Mouse (Mus musculus): Measurements from ENCODE around the gene Ccdc182.

The Ccdc182 gene

DNA sequence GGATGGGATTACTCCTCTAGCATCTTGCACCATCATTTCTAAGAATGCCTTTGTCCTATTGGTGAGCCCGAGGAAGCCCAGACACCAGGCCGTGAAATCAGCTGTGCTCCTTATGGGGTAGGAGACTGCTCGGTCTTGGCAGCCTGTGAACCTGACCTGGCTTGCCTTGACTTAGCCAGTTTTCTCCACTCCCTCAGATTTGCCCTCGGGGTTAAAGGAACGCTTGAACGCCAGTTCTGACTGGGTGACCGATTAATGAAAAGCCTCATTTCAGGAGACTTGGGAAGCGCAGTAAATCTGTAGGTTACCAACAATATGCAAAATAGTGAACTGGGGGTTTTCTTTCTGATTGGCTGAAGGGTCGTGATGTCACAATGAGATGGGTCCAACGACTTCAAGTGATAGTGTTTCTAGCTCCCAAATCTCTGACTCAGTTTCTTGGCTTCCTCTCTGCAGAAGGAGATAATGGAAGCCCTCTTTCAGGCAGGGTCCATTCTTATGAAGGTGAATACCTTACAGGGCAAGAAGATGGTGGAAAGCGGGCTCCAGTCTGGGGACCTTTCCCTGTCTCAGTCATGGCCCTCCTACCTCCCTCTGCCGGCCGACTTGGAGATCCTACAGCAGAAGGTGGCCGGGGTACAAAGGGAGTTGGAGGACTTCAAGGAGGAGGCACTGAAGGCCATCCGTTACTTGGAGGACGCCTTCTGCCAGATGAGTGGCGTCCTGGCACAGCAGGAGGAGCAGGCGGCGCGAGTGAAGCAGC, at the start of gene Ccdc182:
Ccdc182 (plus strand) TSS at position 428 of the 763 bp plus-strand sequence.
- DNase-seq (ENCODE audit: low read depth), result no peak

DNA sequence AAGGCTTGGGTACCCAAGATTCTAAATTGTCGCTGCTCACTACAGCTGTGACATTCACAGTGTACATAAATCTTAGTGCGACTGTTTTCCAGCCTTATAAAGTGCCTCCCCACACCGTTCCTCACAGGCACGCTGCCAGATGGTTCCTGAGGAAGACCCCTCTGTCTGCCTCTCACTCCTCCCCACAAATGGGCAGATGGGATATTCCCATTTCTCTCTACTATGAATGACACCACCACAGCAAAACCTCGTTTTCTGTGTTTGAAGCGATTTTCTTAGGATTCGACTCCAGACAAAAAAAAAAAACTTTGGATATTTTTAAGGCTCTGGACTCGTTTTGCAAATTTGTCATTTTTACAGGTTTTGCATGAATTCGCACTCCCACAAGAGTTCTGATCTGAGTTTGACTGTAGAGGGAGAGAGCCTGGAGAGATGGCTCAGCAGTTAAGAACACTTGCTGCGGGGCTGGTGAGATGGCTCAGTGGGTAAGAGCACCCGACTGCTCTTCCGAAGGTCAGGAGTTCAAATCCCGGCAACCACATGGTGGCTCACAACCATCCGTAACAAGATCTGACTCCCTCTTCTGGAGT, 48.2 kb upstream of the Ccdc182 start:
- no peak for DNase-seq (ENCODE audit: low read depth)

DNA sequence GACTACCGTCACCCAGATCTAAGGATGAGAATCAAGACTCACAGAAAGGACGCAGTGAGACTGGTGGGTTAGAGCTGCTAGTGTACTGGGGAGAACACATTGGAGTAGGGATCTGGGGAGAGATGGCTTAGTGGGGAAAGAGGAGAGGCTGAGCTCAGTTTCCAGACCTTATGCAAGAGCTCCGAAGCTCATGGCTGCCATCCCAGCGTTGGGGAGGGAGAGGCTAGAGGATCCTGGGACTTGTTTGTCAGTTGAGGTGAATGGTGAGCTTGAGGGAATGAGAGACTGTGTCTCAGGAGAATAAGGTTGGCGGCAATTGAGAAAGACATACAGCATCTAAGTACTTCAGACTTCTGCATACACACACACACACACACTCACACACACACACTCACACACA, 45.2 kb upstream of the Ccdc182 start:
- DNase-seq (ENCODE audit: low read depth), result peak; percentile 66

DNA sequence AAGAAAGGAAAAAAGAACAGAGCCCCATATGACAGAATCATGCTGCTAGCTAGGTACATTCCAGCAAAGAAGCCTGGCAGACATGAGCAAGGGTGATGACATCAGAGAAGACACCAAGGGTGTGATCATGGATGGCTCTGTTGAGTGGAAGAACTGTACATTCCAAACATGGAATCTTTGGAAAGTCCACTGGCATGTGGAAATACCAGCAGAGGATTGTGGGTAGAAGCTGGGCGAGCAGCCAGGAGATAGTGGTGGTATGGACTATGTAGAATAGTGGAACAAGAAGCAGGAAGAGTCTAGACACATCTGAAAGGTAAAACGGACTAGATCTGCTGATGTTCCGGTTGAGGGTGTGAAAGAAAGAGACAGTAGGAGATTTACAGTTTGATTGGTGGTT, 43.3 kb upstream of the Ccdc182 start:
- DNase-seq (ENCODE audit: low read depth), result peak; percentile 85

DNA sequence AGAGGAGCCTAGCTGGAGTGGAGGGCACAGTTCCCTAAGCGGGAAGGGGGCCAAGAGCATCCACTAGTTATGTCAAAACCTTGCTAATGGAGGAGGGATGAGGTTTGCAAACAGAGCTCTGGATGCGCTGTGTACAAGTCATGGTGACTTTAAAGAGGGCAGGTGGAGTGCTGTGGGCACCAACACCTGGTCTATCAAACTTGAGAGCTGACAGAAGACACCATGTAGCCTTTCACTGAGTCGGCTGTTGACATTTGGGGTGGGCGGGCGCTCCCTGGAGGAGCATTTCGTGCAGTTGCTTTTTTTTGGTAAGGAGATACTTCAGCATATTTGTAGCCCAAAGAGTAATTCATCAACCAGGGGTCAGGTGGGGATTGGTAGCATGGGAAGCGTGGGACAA, 42.6 kb upstream of the Ccdc182 start:
- no peak for DNase-seq (ENCODE audit: low read depth)

DNA sequence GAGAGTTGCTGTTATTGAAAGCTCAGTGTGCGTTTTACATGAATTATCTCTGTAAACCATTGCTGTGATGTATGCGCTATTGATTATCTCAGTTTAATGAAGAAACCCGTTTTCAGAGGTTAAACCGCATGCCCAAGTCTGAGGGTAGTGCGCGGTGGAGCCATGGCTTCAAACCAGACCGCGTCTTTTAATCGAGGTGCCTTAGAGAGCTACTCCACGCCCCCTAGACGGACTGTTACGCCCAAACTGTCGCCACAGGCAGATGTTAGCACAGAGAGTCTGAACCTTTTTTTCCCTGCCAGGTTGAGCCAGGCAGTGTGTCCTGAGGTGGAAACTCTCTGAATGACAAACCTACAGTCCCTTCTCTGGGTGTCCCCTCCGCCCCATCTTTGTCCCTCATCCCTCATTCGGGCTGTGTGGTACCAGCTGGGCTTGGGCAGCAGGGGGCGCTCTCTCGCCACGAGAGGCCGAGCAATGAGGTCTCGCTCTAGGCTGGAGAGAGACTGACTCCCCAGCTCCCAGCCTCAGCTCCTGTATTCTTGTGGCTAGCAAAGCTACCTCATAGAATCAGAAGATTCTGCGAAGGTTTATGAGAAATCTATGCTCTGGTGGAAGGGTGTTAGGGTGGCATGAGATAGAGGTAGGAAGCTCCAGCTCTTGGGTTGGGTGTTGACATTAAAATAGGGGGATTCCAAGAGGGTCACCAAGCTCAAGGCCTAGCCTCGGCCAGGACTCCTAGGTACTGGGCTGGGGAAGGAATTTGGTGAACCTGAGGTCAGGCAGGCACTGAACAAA, 41.7 kb upstream of the Ccdc182 start:
- peak; percentile 85 for DNase-seq (ENCODE audit: low read depth)

DNA sequence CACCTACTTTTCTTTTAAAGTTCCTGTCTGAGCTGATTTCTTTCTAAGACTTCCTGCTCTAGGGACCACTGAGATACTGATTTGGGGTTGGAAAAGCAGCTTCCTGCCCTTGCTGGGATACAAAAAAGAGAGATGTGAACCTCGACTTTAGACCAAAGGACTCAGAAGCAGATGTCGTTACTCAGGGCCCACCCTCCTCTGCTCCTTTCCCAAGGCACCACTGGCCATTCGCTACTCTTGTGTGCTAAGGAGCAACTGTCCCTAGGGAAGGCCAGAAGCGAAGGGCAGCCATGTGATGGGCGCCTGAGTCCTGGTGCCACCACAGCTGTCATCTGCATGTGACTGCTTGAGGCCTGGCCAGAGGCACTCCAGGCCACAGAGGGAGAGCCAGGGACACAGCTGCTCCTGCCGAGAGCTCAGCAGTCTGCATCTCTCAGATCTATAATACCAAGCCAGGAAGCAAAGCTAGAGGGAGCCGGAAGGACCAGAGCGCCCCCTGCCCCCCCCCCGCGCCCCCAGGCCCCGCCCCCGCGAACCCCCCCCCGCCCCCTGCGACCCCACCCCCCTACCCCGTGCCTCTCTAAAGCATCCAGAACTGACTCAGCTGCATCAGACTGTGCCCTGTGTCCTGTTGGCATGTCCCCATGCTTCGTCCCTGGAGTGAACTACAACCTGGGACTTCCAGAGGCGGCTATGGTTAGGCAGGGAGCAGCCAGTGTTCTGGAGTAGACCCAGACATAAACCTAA, 40.9 kb upstream of the Ccdc182 start:
- no peak for DNase-seq (ENCODE audit: low read depth)

DNA sequence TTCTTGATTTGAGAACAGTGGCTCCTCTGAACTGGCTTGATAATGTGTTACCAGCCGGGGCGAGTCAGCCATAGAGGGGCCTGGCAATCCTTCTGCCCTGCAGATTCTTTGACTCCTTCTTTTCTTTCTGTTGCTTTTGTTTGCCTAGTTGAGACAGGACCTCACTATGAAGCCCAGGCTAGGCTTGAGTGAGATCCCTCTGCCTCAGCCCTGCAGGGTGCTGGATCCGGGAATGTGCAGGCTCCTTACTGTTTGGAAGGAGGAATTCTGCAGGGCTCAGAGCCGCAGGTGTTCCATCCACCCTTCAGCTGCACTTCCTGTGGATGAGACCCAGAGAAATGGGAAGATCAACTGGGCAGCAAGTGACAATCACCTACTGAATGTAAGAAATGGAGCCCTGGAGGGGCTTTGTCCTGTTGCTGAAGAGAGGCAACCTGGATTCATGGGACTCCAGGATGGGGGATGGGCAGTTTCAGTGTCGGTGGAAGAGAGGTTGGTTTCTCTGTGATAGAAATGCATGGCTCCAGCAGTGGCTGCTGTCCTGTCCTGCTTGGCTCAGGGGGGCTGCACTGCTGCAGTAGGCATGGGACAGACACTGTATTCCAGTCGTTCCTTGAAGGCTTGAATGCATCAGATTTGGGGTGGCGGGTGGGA, 40.2 kb upstream of the Ccdc182 start:
- DNase-seq (ENCODE audit: low read depth), result no peak

DNA sequence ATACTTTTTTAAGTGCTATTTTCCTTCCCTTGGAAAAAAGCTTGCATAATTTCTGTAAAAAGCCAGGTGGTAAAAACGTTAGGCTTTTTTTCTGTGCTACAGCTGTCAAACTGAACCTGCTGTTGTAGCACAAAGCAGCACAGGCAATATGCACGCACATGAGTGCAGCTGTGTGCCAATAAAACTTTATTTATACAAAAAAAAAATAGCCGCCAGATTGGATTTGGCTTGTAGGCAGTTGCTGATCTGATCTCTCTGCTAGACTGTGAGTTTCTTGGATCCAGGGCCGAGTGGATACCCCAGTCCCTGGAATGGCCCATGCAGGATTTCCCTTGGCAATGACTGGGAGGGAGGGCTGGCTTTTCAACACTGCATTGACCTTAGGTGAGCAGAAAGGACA, 36.2 kb upstream of the Ccdc182 start:
- no peak for DNase-seq (ENCODE audit: low read depth)

DNA sequence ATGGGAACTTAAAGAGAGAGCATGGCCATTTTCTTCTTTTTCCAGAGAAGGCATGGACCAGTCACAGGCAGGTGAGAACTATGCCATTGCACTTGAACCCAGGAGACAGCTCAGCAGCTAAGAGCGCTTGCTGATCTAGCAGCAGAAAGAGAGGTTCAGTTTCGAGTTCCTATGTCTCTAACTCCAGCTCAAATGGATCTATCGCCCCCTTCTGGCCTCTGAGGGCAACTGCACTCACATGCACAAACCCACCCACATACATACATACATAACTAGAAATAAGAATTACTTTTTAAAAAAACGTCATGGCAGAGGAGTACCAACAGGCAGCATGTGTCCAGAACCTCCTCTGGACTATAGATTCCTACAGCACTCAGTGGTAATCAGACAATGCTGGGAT, 35.6 kb upstream of the Ccdc182 start:
- peak; percentile 22 for DNase-seq (ENCODE audit: low read depth)

DNA sequence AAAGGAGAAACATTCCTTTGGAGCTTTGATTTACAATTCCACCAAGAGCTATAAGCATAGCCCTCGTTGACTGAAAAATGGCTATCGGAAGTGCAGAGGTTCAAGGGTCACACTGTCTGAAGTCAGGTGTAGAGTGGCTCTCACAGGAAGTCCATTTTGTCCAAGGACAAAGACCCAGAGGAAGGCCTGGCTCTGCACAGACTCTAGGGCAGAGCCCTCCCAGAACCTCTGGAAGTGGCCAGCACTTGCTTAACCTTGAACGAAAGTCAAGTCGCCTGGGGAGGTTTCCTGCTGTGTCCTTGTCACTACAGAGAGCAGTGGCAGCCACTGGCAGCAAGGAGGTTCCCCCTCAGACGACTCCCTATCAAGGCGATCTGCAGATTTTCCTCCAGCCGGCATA, 33.4 kb upstream of the Ccdc182 start:
- DNase-seq (ENCODE audit: low read depth), result no peak

DNA sequence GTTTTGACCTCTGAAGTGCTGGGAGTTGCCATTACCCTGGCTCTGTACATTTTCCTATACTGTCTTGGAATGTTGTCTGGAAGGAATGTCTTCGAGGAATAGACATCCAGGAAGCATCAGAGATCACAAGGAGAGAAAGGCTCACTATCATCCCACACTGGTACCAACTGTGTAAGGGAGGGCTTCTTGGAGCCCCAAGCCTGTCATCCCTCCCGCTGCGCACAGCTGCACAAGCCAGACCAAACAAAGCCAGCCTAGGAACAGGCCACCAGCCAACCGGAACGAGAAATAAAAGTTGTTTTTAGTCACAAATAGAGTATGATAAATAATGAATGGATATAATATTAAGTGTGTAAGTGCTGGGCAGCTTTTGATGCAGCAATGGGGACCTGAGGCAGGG, 29.0 kb upstream of the Ccdc182 start:
- DNase-seq (ENCODE audit: low read depth), result no peak

DNA sequence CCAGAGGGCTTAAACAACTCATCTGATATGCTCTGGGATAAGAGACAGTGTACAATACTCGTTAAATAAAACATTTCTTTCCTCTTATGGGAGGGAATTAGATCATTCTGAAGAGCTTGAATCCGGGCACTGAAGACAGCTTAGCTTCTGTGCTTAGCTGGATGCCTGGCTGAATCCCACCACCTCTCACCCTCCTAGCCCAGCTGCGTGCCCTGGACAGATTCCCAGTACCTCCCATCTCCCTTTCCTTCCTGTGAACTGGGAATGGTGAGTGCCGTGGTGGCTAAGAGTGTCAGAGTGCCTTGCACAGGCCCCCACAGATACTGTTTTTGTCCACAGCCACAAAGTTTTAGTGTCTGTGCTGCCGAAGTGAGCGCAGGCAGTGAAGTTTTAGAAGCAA, 27.5 kb upstream of the Ccdc182 start:
- peak; percentile 69 for DNase-seq (ENCODE audit: low read depth)

DNA sequence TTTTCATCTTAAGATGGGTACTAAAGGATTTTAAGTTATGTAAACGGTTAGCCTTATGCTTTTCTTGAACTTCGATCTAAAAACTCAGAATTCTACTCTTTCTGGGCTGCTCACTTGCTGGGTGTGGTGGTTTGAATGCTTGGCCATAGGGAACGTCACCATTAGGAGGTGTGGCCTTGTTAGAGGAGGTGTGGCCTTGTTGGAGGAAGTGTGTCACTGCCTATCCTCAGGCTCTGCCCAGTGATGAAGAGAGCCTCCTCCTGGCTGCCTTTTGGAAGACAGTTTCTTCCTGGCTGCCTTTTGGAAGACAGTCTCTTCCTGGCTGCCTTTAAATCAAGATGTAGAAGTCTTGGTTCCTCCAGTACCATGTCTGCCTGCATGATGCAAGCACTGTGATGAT, 22.0 kb upstream of the Ccdc182 start:
- DNase-seq (ENCODE audit: low read depth), result peak; percentile 12

DNA sequence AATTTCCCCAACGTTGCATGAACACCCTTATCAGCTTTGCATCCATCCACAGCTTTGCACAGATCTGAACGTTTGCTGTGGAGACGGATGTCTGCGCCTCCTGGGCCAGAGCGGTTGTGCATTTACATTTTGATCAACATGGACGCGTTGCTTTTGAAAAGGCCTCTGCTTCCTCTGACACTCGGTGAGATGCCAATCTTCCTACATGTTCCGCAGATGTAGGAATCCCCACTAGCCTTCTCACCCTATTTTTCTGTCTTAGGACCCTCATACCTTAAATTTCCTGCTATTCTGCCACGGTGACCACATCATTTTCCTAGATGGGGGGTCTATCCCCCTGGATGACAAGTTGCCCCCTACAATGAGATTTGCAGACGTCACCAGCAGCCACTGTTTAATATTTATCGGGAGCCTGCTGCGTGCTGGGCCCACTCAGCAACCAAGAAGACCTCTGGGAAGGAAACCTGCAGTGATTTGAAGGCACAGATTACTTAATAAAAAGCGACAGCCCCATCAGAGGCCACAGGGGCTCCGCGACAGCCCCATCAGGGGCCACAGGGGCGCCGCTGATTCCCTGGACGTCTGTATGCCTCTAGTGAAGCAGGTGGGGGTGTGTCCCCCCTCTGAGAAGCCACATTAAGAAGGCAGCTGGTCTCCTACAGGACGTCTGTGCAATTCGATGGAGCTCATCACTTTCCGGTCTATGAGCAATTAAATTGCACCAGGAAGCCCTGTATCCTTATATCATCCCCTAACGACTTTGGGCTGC, 19.6 kb upstream of the Ccdc182 start:
- no peak for DNase-seq (ENCODE audit: low read depth)

DNA sequence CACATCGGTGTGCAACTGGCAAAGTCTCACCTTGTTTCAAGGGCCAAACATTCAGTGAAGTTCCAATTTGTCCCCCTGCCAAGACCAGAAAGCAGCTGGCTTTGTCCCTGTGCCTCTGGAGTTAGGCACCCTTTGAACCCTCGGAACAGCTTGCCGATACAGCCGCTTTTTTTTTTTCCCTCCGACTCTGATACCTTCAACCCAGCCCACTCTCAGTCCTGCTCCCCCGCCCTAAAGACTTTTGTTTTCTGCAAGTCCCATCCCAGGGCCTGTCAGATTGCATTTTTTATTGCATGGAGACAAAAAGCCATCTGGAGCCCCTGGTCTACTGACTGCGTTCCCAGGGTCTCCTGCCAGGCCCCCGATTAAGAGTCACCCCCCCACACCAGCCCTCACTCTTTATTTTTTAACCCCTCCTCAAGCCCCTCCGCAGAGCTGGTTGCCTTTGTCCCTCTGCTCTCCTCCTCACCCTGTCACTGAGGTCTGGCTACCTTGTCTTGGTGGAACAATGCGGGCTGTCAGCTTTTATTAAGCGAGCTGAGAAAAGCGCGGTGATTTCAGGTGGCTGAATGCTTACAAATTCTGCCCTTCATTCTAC, 18.9 kb upstream of the Ccdc182 start:
- DNase-seq (ENCODE audit: low read depth), result no peak

DNA sequence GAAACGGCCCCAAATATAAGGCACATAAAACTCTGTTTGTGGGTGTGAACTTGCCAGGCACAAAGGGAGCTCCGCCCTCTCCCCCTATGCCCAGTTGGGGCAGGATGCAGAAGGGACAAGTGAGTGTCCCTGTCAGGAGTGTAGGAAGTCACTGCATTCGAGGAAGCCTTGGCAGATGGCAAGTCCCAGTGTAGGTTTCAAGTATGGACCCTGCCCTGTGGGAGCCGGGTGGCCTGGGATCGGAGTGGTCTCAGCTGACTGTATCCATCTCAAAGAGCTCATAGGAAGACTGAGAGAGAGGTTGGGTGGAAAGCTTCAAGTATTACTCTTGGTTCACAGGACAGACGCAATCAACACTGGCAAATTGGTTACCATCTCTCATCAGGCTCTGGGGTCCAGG, 17.9 kb upstream of the Ccdc182 start:
- no peak for DNase-seq (ENCODE audit: low read depth)

DNA sequence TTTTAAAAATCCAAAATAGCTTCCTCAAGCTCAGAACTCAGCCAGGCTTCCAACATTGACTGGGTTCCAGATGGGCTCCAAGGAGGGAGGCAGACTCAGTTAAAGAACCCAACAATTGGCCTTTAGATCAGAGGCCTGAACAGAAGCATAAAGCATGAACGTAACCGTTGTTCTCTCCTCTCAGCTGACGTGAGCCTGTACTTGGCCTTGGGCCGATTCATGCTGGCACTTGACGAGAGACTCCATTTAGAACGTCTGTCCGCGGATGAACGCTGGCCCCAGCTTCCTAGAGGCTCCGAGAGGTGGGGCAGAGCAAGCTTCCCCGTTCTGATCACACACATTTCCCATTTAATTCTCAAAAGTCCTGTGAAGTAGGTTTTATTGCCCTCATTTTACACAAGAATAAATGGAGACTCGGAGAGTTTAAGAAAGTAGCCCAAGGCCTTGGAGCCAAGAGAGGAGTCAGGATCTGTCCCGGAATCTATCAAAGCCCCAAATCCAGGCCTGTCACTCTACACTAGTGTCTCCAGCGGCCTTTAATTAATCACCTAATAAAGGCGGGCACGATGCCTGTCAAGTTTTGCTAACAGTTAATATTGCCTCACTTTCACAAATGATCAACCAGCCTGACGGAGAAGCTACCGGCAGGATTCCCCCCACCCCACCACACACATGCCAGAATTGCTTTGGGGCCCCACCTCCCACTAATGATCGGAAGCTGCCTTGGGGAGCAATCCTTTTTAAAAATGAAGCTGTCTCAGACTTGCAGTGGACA, 17.1 kb upstream of the Ccdc182 start:
- DNase-seq (ENCODE audit: low read depth), result no peak

DNA sequence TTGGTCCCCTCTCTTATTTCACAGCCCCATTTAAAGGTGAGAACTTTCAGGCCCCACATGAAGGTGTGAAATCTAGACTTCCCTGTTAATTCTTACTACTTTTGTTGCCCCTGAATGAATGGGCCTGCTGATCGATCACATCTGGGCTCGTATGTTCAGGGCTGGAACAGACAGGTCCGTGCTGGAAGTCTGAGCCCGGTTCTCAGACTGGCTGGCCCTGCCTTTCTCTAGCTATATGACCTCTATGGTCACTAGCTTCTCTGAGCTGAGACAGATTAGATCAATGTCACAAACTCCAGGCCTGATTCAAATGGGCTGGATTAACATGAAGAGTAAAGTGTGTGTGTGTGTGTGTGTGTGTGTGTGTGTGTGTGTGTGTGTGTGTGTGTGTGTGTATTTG, 14.9 kb upstream of the Ccdc182 start:
- DNase-seq (ENCODE audit: low read depth), result no peak

DNA sequence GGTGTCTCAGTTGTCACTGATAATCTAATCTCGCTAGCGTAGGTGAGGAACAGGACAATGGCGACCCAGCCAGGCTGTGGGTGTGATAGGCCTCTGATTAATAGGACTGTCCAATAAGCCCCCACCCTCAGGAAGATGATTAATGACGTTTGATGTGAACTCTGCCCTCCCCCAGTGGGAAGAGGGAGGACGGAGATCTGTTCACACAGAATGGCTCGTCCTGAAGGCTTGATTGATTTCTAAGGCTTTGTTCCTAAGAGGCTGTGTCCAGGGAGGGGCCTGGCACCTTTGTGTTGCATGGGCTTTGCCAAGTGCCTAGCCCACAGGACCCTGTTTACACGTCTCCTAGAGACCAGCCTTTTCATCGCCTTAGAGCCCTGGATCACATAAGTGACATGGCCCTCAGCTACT, 13.4 kb upstream of the Ccdc182 start:
- no peak for DNase-seq (ENCODE audit: low read depth)
